Mouse (Mus musculus): Measurements from ENCODE around the gene Cxcl12. TPM values are rescaled to one million over a fixed set of nuclear protein-coding genes. Genes with fewer than 3 reads are reported as not detected.

The Cxcl12 gene
- polyA plus RNA-seq, 1 experiment from 2014 or later = 190 TPM

- Histone ChIP-seq H3K9me3 (ENCODE audit: control insufficient read depth, low read length) (no peaks in the 10 kb centered on the region), H3K36me3 (ENCODE audit: control insufficient read depth, insufficient read depth, low read length) (no peaks in the 10 kb centered on the region), H3K4me3 (ENCODE audit: low read depth, low read length) (no peak overlapping the region), H3K9ac (ENCODE audit: low read depth, low read length) (no peak overlapping the region), H3K27me3 (replicated peaks; ENCODE audit: control insufficient read depth, insufficient read depth, low read length) (no peaks in the 10 kb centered on the region), H3K4me1 (ENCODE audit: control insufficient read depth, insufficient read depth, low read length) (no peaks in the 10 kb centered on the region), H3K27ac (replicated peaks; ENCODE audit: low read depth, low read length) (no peak overlapping the region), H3K4me2 (ENCODE audit: low read depth, low read length) (no peak overlapping the region)
- 94% methylated on average over 3 of the region's 3 CpGs for WGBS
- DNase-seq (ENCODE audit: low spot score) = no peak
- no peak for ATAC-seq (ENCODE audit: low read depth)
Measured at GRCm38 (mm10) chr6:117190453-117190852, 22.1 kb downstream of the Cxcl12 start.

DNA sequence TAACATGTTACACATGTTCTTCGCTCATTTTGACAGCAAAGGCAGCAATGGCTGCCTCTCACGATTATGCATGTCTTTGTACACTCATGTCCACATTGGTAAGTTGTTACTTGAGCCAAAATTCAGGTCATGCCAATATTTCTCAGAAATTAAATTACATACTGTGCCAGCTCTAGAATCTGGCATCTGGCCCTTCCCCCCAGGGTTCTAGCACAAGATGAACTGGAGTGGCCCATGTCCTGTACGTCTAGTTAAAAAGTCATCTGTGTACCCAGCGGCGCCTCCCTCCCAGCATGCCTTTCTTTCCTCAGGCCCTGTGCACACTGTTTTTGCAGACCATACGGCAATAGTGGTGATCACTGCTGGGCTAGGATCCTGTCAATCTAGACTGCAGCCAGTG lies 23.4 kb downstream of the Cxcl12 start:
- no peaks in the 10 kb centered on the region; the same call in 1 of the 2 replicates for H3K4me1 ChIP-seq (ENCODE audit: control insufficient read depth, insufficient read depth, low read length)
- no peak for DNase-seq (ENCODE audit: low spot score)
- 82% methylated on average over 6 of the region's 6 CpGs for WGBS
- H3K9me3 ChIP-seq (ENCODE audit: control insufficient read depth, low read length) = no peaks in the 10 kb centered on the region
- H3K9ac ChIP-seq (ENCODE audit: low read depth, low read length) = no peak overlapping the region
- no peaks in the 10 kb centered on the region for H3K27me3 ChIP-seq (replicated peaks; ENCODE audit: control insufficient read depth, insufficient read depth, low read length)
- no peak overlapping the region for H3K27ac ChIP-seq (replicated peaks; ENCODE audit: low read depth, low read length)
- no peaks in the 10 kb centered on the region for H3K36me3 ChIP-seq (ENCODE audit: control insufficient read depth, insufficient read depth, low read length)
- no peak overlapping the region for H3K4me3 ChIP-seq (ENCODE audit: low read depth, low read length)
- no peak for ATAC-seq (ENCODE audit: low read depth)
- H3K4me2 ChIP-seq (ENCODE audit: low read depth, low read length) = no peak overlapping the region

GRCm38 (mm10) chr6:117192678-117193077 lies 24.3 kb downstream of the Cxcl12 start:
- Histone ChIP-seq H3K27me3 (replicated peaks; ENCODE audit: control insufficient read depth, insufficient read depth, low read length) (no peaks in the 10 kb centered on the region), H3K27ac (replicated peaks; ENCODE audit: low read depth, low read length) (no peak overlapping the region), H3K9ac (ENCODE audit: low read depth, low read length) (no peak overlapping the region), H3K4me1 (ENCODE audit: control insufficient read depth, insufficient read depth, low read length) (no peaks in the 10 kb centered on the region; the same call in 1 of the 2 replicates), H3K4me2 (ENCODE audit: low read depth, low read length) (no peak overlapping the region), H3K36me3 (ENCODE audit: control insufficient read depth, insufficient read depth, low read length) (no peaks in the 10 kb centered on the region), H3K9me3 (ENCODE audit: control insufficient read depth, low read length) (no peaks in the 10 kb centered on the region), H3K4me3 (ENCODE audit: low read depth, low read length) (no peak overlapping the region)
- no peak for ATAC-seq (ENCODE audit: low read depth)
- no peak for DNase-seq (ENCODE audit: low spot score)
- 79% methylated on average over 7 of the region's 7 CpGs for WGBS

- H3K9ac ChIP-seq (ENCODE audit: low read depth, low read length) = no peak overlapping the region
- no peak overlapping the region for H3K4me2 ChIP-seq (ENCODE audit: low read depth, low read length)
- H3K36me3 ChIP-seq (ENCODE audit: control insufficient read depth, insufficient read depth, low read length) = no peaks in the 10 kb centered on the region
- no peak for ATAC-seq (ENCODE audit: low read depth)
- no peak overlapping the region for H3K4me3 ChIP-seq (ENCODE audit: low read depth, low read length)
- no peak for DNase-seq (ENCODE audit: low spot score)
- H3K9me3 ChIP-seq (ENCODE audit: control insufficient read depth, low read length) = no peaks in the 10 kb centered on the region
- WGBS = 62% methylated on average over 3 of the region's 3 CpGs
- H3K27me3 ChIP-seq (replicated peaks; ENCODE audit: control insufficient read depth, insufficient read depth, low read length) = no peaks in the 10 kb centered on the region
- no peak overlapping the region for H3K27ac ChIP-seq (replicated peaks; ENCODE audit: low read depth, low read length)
- H3K4me1 ChIP-seq (ENCODE audit: control insufficient read depth, insufficient read depth, low read length) = no peaks in the 10 kb centered on the region; the same call in 1 of the 2 replicates
Measured at GRCm38 (mm10) chr6:117195270-117195669, 26.9 kb downstream of the Cxcl12 start.

GRCm38 (mm10) chr6:117198871-117199270 lies 30.5 kb downstream of the Cxcl12 start:
- H3K9me3 ChIP-seq (ENCODE audit: control insufficient read depth, low read length) = no peaks in the 10 kb centered on the region
- 85% methylated on average over 4 of the region's 4 CpGs for WGBS
- H3K4me2 ChIP-seq (ENCODE audit: low read depth, low read length) = no peak overlapping the region
- no peaks in the 10 kb centered on the region for H3K27me3 ChIP-seq (replicated peaks; ENCODE audit: control insufficient read depth, insufficient read depth, low read length)
- no peak overlapping the region for H3K9ac ChIP-seq (ENCODE audit: low read depth, low read length)
- no peak for ATAC-seq (ENCODE audit: low read depth)
- no peak overlapping the region for H3K4me3 ChIP-seq (ENCODE audit: low read depth, low read length)
- no peaks in the 10 kb centered on the region; the same call in 1 of the 2 replicates for H3K4me1 ChIP-seq (ENCODE audit: control insufficient read depth, insufficient read depth, low read length)
- H3K27ac ChIP-seq (replicated peaks; ENCODE audit: low read depth, low read length) = no peak overlapping the region
- no peaks in the 10 kb centered on the region for H3K36me3 ChIP-seq (ENCODE audit: control insufficient read depth, insufficient read depth, low read length)
- no peak for DNase-seq (ENCODE audit: low spot score)

- ATAC-seq (ENCODE audit: low read depth) = no peak
- Histone ChIP-seq H3K4me3 (ENCODE audit: low read depth, low read length) (no peak overlapping the region), H3K9me3 (ENCODE audit: control insufficient read depth, low read length) (no peaks in the 10 kb centered on the region), H3K27ac (replicated peaks; ENCODE audit: low read depth, low read length) (no peak overlapping the region), H3K4me2 (ENCODE audit: low read depth, low read length) (no peak overlapping the region), H3K27me3 (replicated peaks; ENCODE audit: control insufficient read depth, insufficient read depth, low read length) (no peaks in the 10 kb centered on the region), H3K9ac (ENCODE audit: low read depth, low read length) (no peak overlapping the region), H3K4me1 (ENCODE audit: control insufficient read depth, insufficient read depth, low read length) (no peaks in the 10 kb centered on the region; the same call in 1 of the 2 replicates), H3K36me3 (ENCODE audit: control insufficient read depth, insufficient read depth, low read length) (no peaks in the 10 kb centered on the region)
- no peak for DNase-seq (ENCODE audit: low spot score)
- 33% methylated on average over 2 of the region's 2 CpGs for WGBS
Measured at GRCm38 (mm10) chr6:117199718-117200117, 31.4 kb downstream of the Cxcl12 start.

DNA sequence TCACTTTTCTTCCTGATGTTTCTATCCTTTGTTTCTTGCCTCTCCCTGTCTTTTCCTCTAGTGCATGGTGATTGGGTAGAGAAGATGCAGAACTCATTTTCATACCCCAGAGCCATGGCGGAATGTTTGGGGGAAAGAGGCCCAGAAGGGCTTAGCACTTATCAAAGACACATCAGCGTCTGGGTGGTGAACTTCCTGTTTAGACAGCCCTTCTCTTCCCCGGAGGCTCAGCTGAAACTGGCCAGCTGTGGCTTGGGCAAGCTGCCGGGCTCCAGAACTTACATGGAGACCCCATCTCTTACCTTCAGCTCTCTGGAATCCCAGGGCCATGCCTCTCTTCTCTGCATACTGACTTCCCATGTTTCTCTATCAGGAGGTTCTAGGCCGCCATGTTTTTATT lies 32.6 kb downstream of the Cxcl12 start:
- Histone ChIP-seq H3K9me3 (ENCODE audit: control insufficient read depth, low read length) (no peaks in the 10 kb centered on the region), H3K27me3 (replicated peaks; ENCODE audit: control insufficient read depth, insufficient read depth, low read length) (no peaks in the 10 kb centered on the region), H3K4me2 (ENCODE audit: low read depth, low read length) (no peak overlapping the region), H3K9ac (ENCODE audit: low read depth, low read length) (no peak overlapping the region), H3K36me3 (ENCODE audit: control insufficient read depth, insufficient read depth, low read length) (no peaks in the 10 kb centered on the region), H3K27ac (replicated peaks; ENCODE audit: low read depth, low read length) (no peak overlapping the region), H3K4me3 (ENCODE audit: low read depth, low read length) (no peak overlapping the region), H3K4me1 (ENCODE audit: control insufficient read depth, insufficient read depth, low read length) (no peaks in the 10 kb centered on the region; the same call in 1 of the 2 replicates)
- 51% methylated on average over 5 of the region's 5 CpGs for WGBS
- ATAC-seq (ENCODE audit: low read depth) (no peak), DNase-seq (ENCODE audit: low spot score) (no peak)

DNA sequence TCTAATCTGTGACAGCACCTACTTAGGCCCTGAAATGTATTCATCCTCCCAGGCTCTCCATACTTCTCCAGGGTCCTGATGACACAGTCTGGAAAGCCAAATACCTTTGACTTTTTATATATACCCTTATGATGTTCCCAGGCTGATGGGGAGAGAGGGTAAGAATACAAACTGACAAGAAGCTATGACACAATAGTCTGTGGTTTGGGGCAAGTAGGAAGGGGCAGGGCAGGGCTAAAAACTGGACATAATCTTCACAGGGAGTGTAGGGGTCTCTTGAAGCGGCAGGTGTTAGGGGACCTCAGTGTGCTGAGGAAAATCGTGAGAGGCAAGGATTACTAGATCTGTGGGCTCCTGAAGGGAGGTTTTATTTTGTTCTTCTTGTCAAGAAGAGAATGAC lies 33.1 kb downstream of the Cxcl12 start:
- no peak overlapping the region for H3K4me3 ChIP-seq (ENCODE audit: low read depth, low read length)
- no peak overlapping the region for H3K4me2 ChIP-seq (ENCODE audit: low read depth, low read length)
- no peak for ATAC-seq (ENCODE audit: low read depth)
- H3K9me3 ChIP-seq (ENCODE audit: control insufficient read depth, low read length) = no peaks in the 10 kb centered on the region
- H3K4me1 ChIP-seq (ENCODE audit: control insufficient read depth, insufficient read depth, low read length) = no peaks in the 10 kb centered on the region; the same call in 1 of the 2 replicates
- no peaks in the 10 kb centered on the region for H3K27me3 ChIP-seq (replicated peaks; ENCODE audit: control insufficient read depth, insufficient read depth, low read length)
- H3K9ac ChIP-seq (ENCODE audit: low read depth, low read length) = no peak overlapping the region
- 84% methylated on average over 2 of the region's 2 CpGs for WGBS
- DNase-seq (ENCODE audit: low spot score) = no peak
- no peak overlapping the region for H3K27ac ChIP-seq (replicated peaks; ENCODE audit: low read depth, low read length)
- no peaks in the 10 kb centered on the region for H3K36me3 ChIP-seq (ENCODE audit: control insufficient read depth, insufficient read depth, low read length)

- H3K4me2 ChIP-seq (ENCODE audit: low read depth, low read length) = no peak overlapping the region
- H3K27me3 ChIP-seq (replicated peaks; ENCODE audit: control insufficient read depth, insufficient read depth, low read length) = no peaks in the 10 kb centered on the region
- 77% methylated on average over 8 of the region's 8 CpGs for WGBS
- H3K36me3 ChIP-seq (ENCODE audit: control insufficient read depth, insufficient read depth, low read length) = no peaks in the 10 kb centered on the region
- H3K4me3 ChIP-seq (ENCODE audit: low read depth, low read length) = no peak overlapping the region
- no peak overlapping the region for H3K9ac ChIP-seq (ENCODE audit: low read depth, low read length)
- H3K9me3 ChIP-seq (ENCODE audit: control insufficient read depth, low read length) = no peaks in the 10 kb centered on the region
- H3K4me1 ChIP-seq (ENCODE audit: control insufficient read depth, insufficient read depth, low read length) = no peaks in the 10 kb centered on the region
- no peak overlapping the region for H3K27ac ChIP-seq (replicated peaks; ENCODE audit: low read depth, low read length)
- no peak for ATAC-seq (ENCODE audit: low read depth)
- no peak for DNase-seq (ENCODE audit: low spot score)
Measured at GRCm38 (mm10) chr6:117201859-117202258, 33.5 kb downstream of the Cxcl12 start.

Data from embryonic facial prominence, embryonic 14.5 days (tissue).